ENCODE assay signal across 9 mouse cellular contexts in the genomic region with DNA sequence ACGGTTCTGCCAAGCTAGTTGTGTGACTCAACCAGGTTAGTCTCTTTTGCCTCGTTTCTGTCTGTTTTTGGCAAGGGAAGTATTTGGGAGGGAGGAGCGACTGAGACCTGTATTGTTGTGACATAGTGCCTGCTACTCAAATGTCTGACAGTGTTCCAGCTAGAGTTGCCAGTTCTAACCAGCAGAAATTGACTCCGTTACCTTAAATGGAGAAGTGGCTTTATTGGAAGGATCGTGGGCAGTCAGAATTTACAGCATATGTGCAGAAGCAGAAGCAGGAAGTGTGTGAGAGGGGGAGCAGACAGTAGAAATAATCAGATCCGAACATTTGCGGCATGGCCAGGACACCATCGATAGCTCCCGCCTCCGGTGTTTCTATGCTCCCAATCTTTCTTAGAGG. TPM values are rescaled to one million over a fixed set of nuclear protein-coding genes. Genes with fewer than 3 reads are reported as not detected.
DNase-seq lines count a peak whose midpoint lies in the region; ATAC-seq lines count a peak whose summit lies in the region.
"Had no signal": no experiment of that assay in that cellular context is flagged by ENCODE, and none has a peak within 500 bp of the region (broad histone marks: within the 10 kb centered on the region; RNA-seq: fewer than 3 reads in every experiment).

No protein-coding gene starts in this region.

- no peaks in the 10 kb centered on the region for H3K4me1 ChIP-seq in hindbrain, embryonic 15.5 days (replicated peaks)
- H3K4me1 ChIP-seq in hindbrain, embryonic 13.5 days (replicated peaks): peaks cover 5% of the 10 kb centered on the region; the same call in 1 of the 2 replicates
- peaks cover 17% of the 10 kb centered on the region for H3K4me1 ChIP-seq in embryonic facial prominence, embryonic 13.5 days
- H3K4me1 ChIP-seq in liver, embryonic 13.5 days (replicated peaks): no peaks in the 10 kb centered on the region
- peaks cover 3% of the 10 kb centered on the region; the same call in 1 of the 2 replicates for H3K4me1 ChIP-seq in kidney, embryonic 15.5 days
- peaks cover 3% of the 10 kb centered on the region; the same call in 1 of the 2 replicates for H3K4me1 ChIP-seq in forebrain, embryonic 11.5 days (replicated peaks; ENCODE audit: control insufficient read depth, insufficient read depth, low read length)

- no peaks in the 10 kb centered on the region for H3K27me3 ChIP-seq in hindbrain, embryonic 15.5 days
- peaks cover 18% of the 10 kb centered on the region; the same call in 1 of the 2 replicates for H3K27me3 ChIP-seq in hindbrain, embryonic 13.5 days
- H3K27me3 ChIP-seq in embryonic facial prominence, embryonic 13.5 days: no peaks in the 10 kb centered on the region; the same call in 1 of the 2 replicates
- H3K27me3 ChIP-seq in liver, embryonic 13.5 days: peaks cover 15% of the 10 kb centered on the region
- 0 out of 2 replicates have a peak, but pooled peaks cover 6% of the 10 kb centered on the region for H3K27me3 ChIP-seq in kidney, embryonic 15.5 days
- no peaks in the 10 kb centered on the region for H3K27me3 ChIP-seq in forebrain, embryonic 11.5 days (ENCODE audit: control insufficient read depth, insufficient read depth, low read length)

- 68% methylated on average over 10 of the region's 10 CpGs for WGBS in hindbrain, embryonic 15.5 days
- 74% methylated on average over 10 of the region's 10 CpGs for WGBS in hindbrain, embryonic 13.5 days
- WGBS in embryonic facial prominence, embryonic 13.5 days: 53% methylated on average over 10 of the region's 10 CpGs
- 19% methylated on average over 10 of the region's 10 CpGs for WGBS in liver, embryonic 13.5 days (ENCODE audit: insufficient replicate concordance)
- 60% methylated on average over 10 of the region's 10 CpGs for WGBS in kidney, embryonic 15.5 days
- 74% methylated on average over 10 of the region's 10 CpGs for WGBS in forebrain, embryonic 11.5 days

- no peak overlapping the region; the same call in 1 of the 2 replicates for H3K9ac ChIP-seq in hindbrain, embryonic 15.5 days
- H3K9ac ChIP-seq in hindbrain, embryonic 13.5 days: no peak overlapping the region
- H3K9ac ChIP-seq in embryonic facial prominence, embryonic 13.5 days: no peak overlapping the region
- H3K9ac ChIP-seq in liver, embryonic 13.5 days: no peak overlapping the region
- no peak overlapping the region for H3K9ac ChIP-seq in kidney, embryonic 15.5 days
- no peak overlapping the region for H3K9ac ChIP-seq in forebrain, embryonic 11.5 days (ENCODE audit: low read length)

- H3K4me3 ChIP-seq in hindbrain, embryonic 15.5 days: no peak overlapping the region
- no peak overlapping the region for H3K4me3 ChIP-seq in hindbrain, embryonic 13.5 days
- H3K4me3 ChIP-seq in embryonic facial prominence, embryonic 13.5 days: no peak overlapping the region
- H3K4me3 ChIP-seq in liver, embryonic 13.5 days (replicated peaks): no peak overlapping the region
- no peak overlapping the region for H3K4me3 ChIP-seq in kidney, embryonic 15.5 days (replicated peaks)
- H3K4me3 ChIP-seq in forebrain, embryonic 11.5 days (ENCODE audit: low read depth, low read length): no peak overlapping the region

- no peak for ATAC-seq in hindbrain, embryonic 15.5 days (ENCODE audit: low FRiP score, low read depth)
- ATAC-seq in hindbrain, embryonic 13.5 days (ENCODE audit: low FRiP score): no peak
- ATAC-seq in embryonic facial prominence, embryonic 13.5 days (ENCODE audit: insufficient number of reproducible peaks, insufficient read depth, low FRiP score, low TSS enrichment, low read depth): no peak
- no peak for ATAC-seq in liver, embryonic 13.5 days (ENCODE audit: low read depth)
- ATAC-seq in kidney, embryonic 15.5 days (replicated peaks; ENCODE audit: low FRiP score): no peak
- ATAC-seq in forebrain, embryonic 11.5 days (replicated peaks; ENCODE audit: low FRiP score): no peak

- no peak overlapping the region for H3K27ac ChIP-seq in hindbrain, embryonic 15.5 days (replicated peaks)
- H3K27ac ChIP-seq in hindbrain, embryonic 13.5 days: no peak overlapping the region
- no peak overlapping the region for H3K27ac ChIP-seq in embryonic facial prominence, embryonic 13.5 days
- H3K27ac ChIP-seq in liver, embryonic 13.5 days: no peak overlapping the region
- no peak overlapping the region for H3K27ac ChIP-seq in kidney, embryonic 15.5 days
- no peak overlapping the region for H3K27ac ChIP-seq in forebrain, embryonic 11.5 days (ENCODE audit: low read depth, low read length)

- peak; percentile 8 to 37 for DNase-seq in B cell, adult 2 months
- no peak for DNase-seq in liver, embryonic 13.5 days
- no peak for DNase-seq in embryo, embryonic 10.5 days (ENCODE audit: low spot score)
- DNase-seq in forebrain, embryonic 11.5 days (ENCODE audit: low spot score): no peak

- no peaks in the 10 kb centered on the region for H3K36me3 ChIP-seq in hindbrain, embryonic 15.5 days
- no peaks in the 10 kb centered on the region for H3K36me3 ChIP-seq in hindbrain, embryonic 13.5 days
- no peaks in the 10 kb centered on the region for H3K36me3 ChIP-seq in embryonic facial prominence, embryonic 13.5 days
- H3K36me3 ChIP-seq in liver, embryonic 13.5 days: no peaks in the 10 kb centered on the region
- H3K36me3 ChIP-seq in kidney, embryonic 15.5 days: no peaks in the 10 kb centered on the region
- no peaks in the 10 kb centered on the region for H3K36me3 ChIP-seq in forebrain, embryonic 11.5 days (ENCODE audit: control insufficient read depth, insufficient read depth, low read length)

- no peaks in the 10 kb centered on the region for H3K9me3 ChIP-seq in hindbrain, embryonic 15.5 days
- H3K9me3 ChIP-seq in hindbrain, embryonic 13.5 days: no peaks in the 10 kb centered on the region
- H3K9me3 ChIP-seq in embryonic facial prominence, embryonic 13.5 days: no peaks in the 10 kb centered on the region
- H3K9me3 ChIP-seq in liver, embryonic 13.5 days (replicated peaks): no peaks in the 10 kb centered on the region
- H3K9me3 ChIP-seq in kidney, embryonic 15.5 days (replicated peaks): no peaks in the 10 kb centered on the region
- no peaks in the 10 kb centered on the region for H3K9me3 ChIP-seq in forebrain, embryonic 11.5 days (ENCODE audit: control insufficient read depth, low read length)

- peak overlapping the region; percentile 30 for H3K4me2 ChIP-seq in hindbrain, embryonic 15.5 days
- H3K4me2 ChIP-seq in hindbrain, embryonic 13.5 days: no peak overlapping the region
- H3K4me2 ChIP-seq in embryonic facial prominence, embryonic 13.5 days: peak overlapping the region; percentile 36
- H3K4me2 ChIP-seq in liver, embryonic 13.5 days: peak overlapping the region; percentile 35; the same call in 1 of the 2 replicates
- no peak overlapping the region; the same call in 1 of the 2 replicates for H3K4me2 ChIP-seq in kidney, embryonic 15.5 days
- H3K4me2 ChIP-seq in forebrain, embryonic 11.5 days (ENCODE audit: low read depth, low read length, severe bottlenecking): no peak overlapping the region

RNA-seq across cellular contexts. Expression of a gene that starts 51.8 kb away (rescaled TPM):
- 0.26 and 2.2 TPM in 2 replicates for polyA plus RNA-seq in hindbrain, embryonic 15.5 days (2015; fragmentation: Nextera tagmentation; extraction: Ambion mirVana)
- 0.51 and 0.76 TPM in 2 replicates for polyA plus RNA-seq in hindbrain, embryonic 13.5 days (2015; fragmentation: Nextera tagmentation; extraction: Ambion mirVana)
- 7.8 and 10.0 TPM in 2 replicates for polyA plus RNA-seq in embryonic facial prominence, embryonic 13.5 days (2015; fragmentation: Nextera tagmentation; extraction: Ambion mirVana)
- not detected in 2 replicates for polyA plus RNA-seq in liver, embryonic 13.5 days (2015; fragmentation: Nextera tagmentation; extraction: Ambion mirVana)
- 0.16 and 0.17 TPM in 2 replicates for polyA plus RNA-seq in kidney, embryonic 15.5 days (2015; fragmentation: Nextera tagmentation; extraction: Ambion mirVana)
- 66.7 and 67.8 TPM in 2 replicates for polyA plus RNA-seq in forebrain, embryonic 11.5 days (2014; fragmentation: Nextera tagmentation; extraction: Ambion mirVana)
- polyA plus RNA-seq: neural tube, embryonic 14.5 days had no signal

Comparison
In these comparisons a context has a peak if more than half of its experiments do, and no peak if none do; other contexts are left out.
1. H3K4me2 ChIP-seq: peak in hindbrain, embryonic 15.5 days (single experiment), embryonic facial prominence, embryonic 13.5 days (single experiment) and liver, embryonic 13.5 days (single experiment); none in hindbrain, embryonic 13.5 days (single experiment), kidney, embryonic 15.5 days (single experiment) and forebrain, embryonic 11.5 days (single experiment).
2. DNase-seq: peak in B cell, adult 2 months (2 of 2); none in liver, embryonic 13.5 days (single experiment), embryo, embryonic 10.5 days (single experiment) and forebrain, embryonic 11.5 days (single experiment).